Mouse (Mus musculus): Measurements from ENCODE around the gene Ubald2. TPM values are rescaled to one million over a fixed set of nuclear protein-coding genes. Genes with fewer than 3 reads are reported as not detected.

Gene Ubald2
- polyA plus RNA-seq, 1 experiment = 76.4 TPM

DNA sequence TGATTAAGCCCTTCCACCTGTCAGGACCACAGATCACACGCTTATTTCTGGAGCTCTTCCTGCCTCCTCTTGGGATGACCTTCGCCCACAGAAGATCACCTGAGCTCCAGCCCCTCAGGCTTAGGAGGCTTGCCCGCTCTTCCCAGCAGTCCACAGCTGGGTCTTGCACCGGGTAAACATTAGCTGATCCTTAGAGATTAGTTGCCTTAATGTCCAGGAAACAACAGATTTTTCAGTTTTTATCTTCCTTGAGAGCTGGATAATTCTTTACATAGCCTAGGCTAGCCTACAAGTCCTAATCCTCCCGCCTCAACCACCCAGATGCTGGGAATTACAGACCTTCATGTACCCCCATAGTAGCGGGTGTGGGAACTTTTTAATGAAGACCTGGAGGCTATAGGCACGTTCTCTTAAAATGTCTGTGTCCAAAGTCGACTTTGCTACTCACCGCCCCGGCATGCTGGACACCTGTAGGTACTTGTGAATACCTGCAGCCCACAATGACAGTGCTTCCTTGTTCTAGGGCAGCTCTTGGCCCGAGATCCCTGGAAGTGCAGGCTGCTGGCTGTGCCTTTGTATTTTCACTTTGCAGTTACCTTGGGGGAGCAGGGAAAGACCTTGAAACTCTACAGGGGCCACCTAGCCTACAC, 2.3 kb upstream of the Ubald2 start:
- Histone ChIP-seq H3K27ac (ENCODE audit: control insufficient read depth, insufficient read depth, low read depth, low read length) (no peak overlapping the region), H3K4me1 (ENCODE audit: control insufficient read depth, insufficient read depth, low read length) (peaks cover 16% of the 10 kb centered on the region), H3K4me3 (ENCODE audit: control insufficient read depth, low read depth, low read length) (no peak overlapping the region), H3K36me3 (ENCODE audit: control insufficient read depth, insufficient read depth, low read length) (no peaks in the 10 kb centered on the region), H3K27me3 (ENCODE audit: control insufficient read depth, insufficient read depth, low read length) (no peaks in the 10 kb centered on the region)
- TF ChIP-seq POLR2A (IDR thresholded peaks at IDR 0.05; ENCODE audit: control insufficient read depth, low read depth, low read length) (no peak), CTCF (IDR thresholded peaks at IDR 0.05; ENCODE audit: control insufficient read depth, insufficient read depth, insufficient replicate concordance, low read depth, low read length) (no peak)

DNA sequence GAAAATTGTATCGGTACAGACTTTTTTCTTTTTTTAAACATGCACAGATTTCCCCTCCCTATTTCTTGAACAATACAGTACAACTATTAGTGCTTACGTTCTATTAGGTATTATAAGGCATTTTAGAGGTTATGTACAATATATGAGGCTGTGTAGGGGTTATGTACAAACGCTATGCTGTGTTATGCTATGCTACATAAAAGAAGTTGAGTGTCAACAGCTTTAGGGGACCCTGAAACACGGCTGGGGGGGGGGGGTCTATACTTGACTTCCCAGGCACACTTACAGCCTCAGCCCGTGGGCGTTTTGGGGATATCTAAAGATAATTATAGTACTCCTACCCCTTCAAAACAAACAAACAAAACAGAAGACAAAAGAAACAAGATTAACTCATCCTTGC, 1.8 kb upstream of the Ubald2 start:
- Histone ChIP-seq H3K36me3 (ENCODE audit: control insufficient read depth, insufficient read depth, low read length) (no peaks in the 10 kb centered on the region), H3K27ac (ENCODE audit: control insufficient read depth, insufficient read depth, low read depth, low read length) (no peak overlapping the region), H3K27me3 (ENCODE audit: control insufficient read depth, insufficient read depth, low read length) (no peaks in the 10 kb centered on the region), H3K4me1 (ENCODE audit: control insufficient read depth, insufficient read depth, low read length) (peaks cover 16% of the 10 kb centered on the region), H3K4me3 (ENCODE audit: control insufficient read depth, low read depth, low read length) (no peak overlapping the region)
- TF ChIP-seq CTCF (IDR thresholded peaks at IDR 0.05; ENCODE audit: control insufficient read depth, insufficient read depth, insufficient replicate concordance, low read depth, low read length) (no peak), POLR2A (IDR thresholded peaks at IDR 0.05; ENCODE audit: control insufficient read depth, low read depth, low read length) (no peak)

GRCm38 (mm10) chr11:116432593-116433355, 1.1 kb upstream of the Ubald2 start:
- peaks cover 16% of the 10 kb centered on the region for H3K4me1 ChIP-seq (ENCODE audit: control insufficient read depth, insufficient read depth, low read length)
- H3K4me3 ChIP-seq (ENCODE audit: control insufficient read depth, low read depth, low read length) = no peak overlapping the region; the same call in 1 of the 2 replicates
- no peak overlapping the region for H3K27ac ChIP-seq (ENCODE audit: control insufficient read depth, insufficient read depth, low read depth, low read length)

DNA sequence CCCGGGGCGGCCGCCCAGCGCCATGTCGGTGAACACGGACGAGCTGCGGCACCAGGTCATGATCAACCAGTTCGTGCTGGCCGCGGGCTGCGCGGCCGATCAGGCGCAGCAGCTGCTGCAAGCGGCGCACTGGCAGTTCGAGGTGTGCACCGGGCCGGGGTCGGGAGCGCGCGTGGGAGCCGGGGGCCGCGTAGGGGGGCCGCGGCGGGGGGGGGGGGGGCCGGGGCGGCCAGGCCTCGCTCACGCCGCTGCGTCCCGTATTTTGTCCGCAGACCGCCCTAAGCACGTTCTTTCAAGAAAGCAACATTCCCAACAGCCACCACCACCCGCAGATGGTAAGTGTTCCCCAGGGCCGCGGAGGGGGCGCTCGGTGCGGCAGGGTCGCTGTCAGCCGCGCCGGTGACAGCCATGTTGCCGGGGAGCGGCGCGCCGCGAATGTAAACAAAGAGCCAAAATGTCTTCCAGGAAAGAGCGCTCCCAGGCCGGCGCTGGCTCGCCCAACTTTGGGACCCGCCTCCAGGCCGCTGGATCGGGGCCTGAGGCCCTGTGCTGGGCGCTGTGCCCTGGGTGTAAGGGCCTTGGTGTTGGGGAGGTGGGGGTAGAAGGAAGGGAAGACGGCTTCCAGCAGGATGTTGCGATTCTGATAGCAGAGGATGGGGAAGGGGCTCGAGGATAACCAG, 533 bp downstream of the Ubald2 start:
- Histone ChIP-seq H3K4me3 (ENCODE audit: control insufficient read depth, low read depth, low read length) (peak overlapping the region; percentile 89), H3K36me3 (ENCODE audit: control insufficient read depth, insufficient read depth, low read length) (no peaks in the 10 kb centered on the region), H3K27me3 (ENCODE audit: control insufficient read depth, insufficient read depth, low read length) (no peaks in the 10 kb centered on the region), H3K4me1 (ENCODE audit: control insufficient read depth, insufficient read depth, low read length) (peaks cover 16% of the 10 kb centered on the region), H3K27ac (ENCODE audit: control insufficient read depth, insufficient read depth, low read depth, low read length) (peak overlapping the region; percentile 70)
- TF ChIP-seq POLR2A (IDR thresholded peaks at IDR 0.05; ENCODE audit: control insufficient read depth, low read depth, low read length) (peak; percentile 28; the same call in 1 of the 2 replicates), CTCF (IDR thresholded peaks at IDR 0.05; ENCODE audit: control insufficient read depth, insufficient read depth, insufficient replicate concordance, low read depth, low read length) (no peak)

More at GRCm38 (mm10) chr11:116432593-116433355, 1.1 kb upstream of the Ubald2 start:
- no peak for TF ChIP-seq POLR2A (IDR thresholded peaks at IDR 0.05; ENCODE audit: control insufficient read depth, low read depth, low read length)
- no peak for TF ChIP-seq CTCF (IDR thresholded peaks at IDR 0.05; ENCODE audit: control insufficient read depth, insufficient read depth, insufficient replicate concordance, low read depth, low read length)
- H3K36me3 ChIP-seq (ENCODE audit: control insufficient read depth, insufficient read depth, low read length) = no peaks in the 10 kb centered on the region
- no peaks in the 10 kb centered on the region for H3K27me3 ChIP-seq (ENCODE audit: control insufficient read depth, insufficient read depth, low read length)

DNA sequence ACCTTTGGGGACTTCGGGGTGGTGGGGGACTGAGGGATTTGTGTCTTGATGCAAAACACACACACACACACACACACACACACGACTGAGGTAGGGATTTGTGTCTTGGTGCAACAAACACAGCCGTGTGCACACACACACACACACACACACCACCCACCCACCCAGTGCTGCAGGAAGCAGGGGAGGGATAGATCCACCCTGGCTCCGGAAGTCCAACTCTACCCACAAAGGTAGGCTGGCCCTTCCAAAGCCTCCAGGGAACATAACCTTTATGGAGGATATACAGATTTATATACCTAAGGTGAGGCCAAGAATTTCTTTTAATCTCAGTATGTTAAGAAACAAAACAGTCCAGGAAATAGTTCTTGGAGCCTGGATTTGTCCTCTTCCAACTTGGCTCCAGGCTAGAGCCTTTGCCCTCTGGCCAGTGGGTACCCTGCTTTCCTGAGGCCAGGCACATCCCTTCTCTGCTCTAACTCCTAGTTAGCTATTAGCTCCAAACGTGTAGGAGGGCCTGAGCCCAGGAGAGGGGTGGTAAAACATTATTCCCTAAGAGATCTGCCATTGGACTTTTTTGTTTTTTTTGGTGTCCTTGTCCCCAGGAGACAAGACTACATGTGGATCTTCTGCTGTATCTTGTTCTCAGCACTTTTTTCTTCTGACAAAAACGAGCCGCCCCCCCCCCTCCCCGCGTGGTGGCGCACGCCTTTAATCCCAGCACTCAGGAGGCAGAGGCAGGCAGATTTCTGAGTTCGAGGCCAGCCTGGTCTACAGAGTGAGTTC, 1.3 kb downstream of the Ubald2 start:
- peak overlapping the region; percentile 28; the same call in 1 of the 2 replicates for H3K27ac ChIP-seq (ENCODE audit: control insufficient read depth, insufficient read depth, low read depth, low read length)
- H3K4me3 ChIP-seq (ENCODE audit: control insufficient read depth, low read depth, low read length) = peak overlapping the region; percentile 89
- peaks cover 14% of the 10 kb centered on the region for H3K4me1 ChIP-seq (ENCODE audit: control insufficient read depth, insufficient read depth, low read length)
- H3K27me3 ChIP-seq (ENCODE audit: control insufficient read depth, insufficient read depth, low read length) = no peaks in the 10 kb centered on the region
- no peak for TF ChIP-seq CTCF (IDR thresholded peaks at IDR 0.05; ENCODE audit: control insufficient read depth, insufficient read depth, insufficient replicate concordance, low read depth, low read length)
- TF ChIP-seq POLR2A (IDR thresholded peaks at IDR 0.05; ENCODE audit: control insufficient read depth, low read depth, low read length) = no peak
- H3K36me3 ChIP-seq (ENCODE audit: control insufficient read depth, insufficient read depth, low read length) = no peaks in the 10 kb centered on the region

- TF ChIP-seq POLR2A (IDR thresholded peaks at IDR 0.05; ENCODE audit: control insufficient read depth, low read depth, low read length) = no peak
- H3K27ac ChIP-seq (ENCODE audit: control insufficient read depth, insufficient read depth, low read depth, low read length) = no peak overlapping the region
- H3K4me3 ChIP-seq (ENCODE audit: control insufficient read depth, low read depth, low read length) = no peak overlapping the region
- peaks cover 14% of the 10 kb centered on the region for H3K4me1 ChIP-seq (ENCODE audit: control insufficient read depth, insufficient read depth, low read length)
- no peaks in the 10 kb centered on the region for H3K36me3 ChIP-seq (ENCODE audit: control insufficient read depth, insufficient read depth, low read length)
- H3K27me3 ChIP-seq (ENCODE audit: control insufficient read depth, insufficient read depth, low read length) = no peaks in the 10 kb centered on the region
Measured at GRCm38 (mm10) chr11:116435992-116436724, 2.3 kb downstream of the Ubald2 start.
